Mouse (Mus musculus) ES-E14 (cell line): ENCODE measurements around the gene Ccdc88c. TPM values are rescaled to one million over a fixed set of nuclear protein-coding genes. Genes with fewer than 3 reads are reported as not detected.

ENCODE experiments used
- DNase-seq: peaks from one replicate; pipeline ENCODE4 v3.0.0-alpha.2; 2013; ENCODE audit warnings: low read depth, low spot score
- H3K27ac ChIP-seq: 2 replicates; pipeline ENCODE4 v1.5.1; 2012; ENCODE audit warnings: low read depth, mild to moderate bottlenecking, low read length, moderate library complexity, mixed read lengths; ENCODE audit not compliant: poor library complexity, insufficient read depth, severe bottlenecking
- H3K36me3 ChIP-seq: 2 replicates; pipeline ENCODE4 v1.6.1; 2012; ENCODE audit warnings: mild to moderate bottlenecking, low read length, moderate library complexity, mixed read lengths; ENCODE audit not compliant: control insufficient read depth, poor library complexity, insufficient read depth, severe bottlenecking
- H3K4me1 ChIP-seq, 2 experiments: fragments of 150-350 bp in 1 of 2; sonication (generic) in 1 of 2; 2 replicates each; pipeline ENCODE4 v1.6.1; 2012; ENCODE audit warnings: low read length in 2 of 2, mild to moderate bottlenecking in 1 of 2, mixed read lengths in 1 of 2; ENCODE audit not compliant: control insufficient read depth in 2 of 2, insufficient read depth in 2 of 2, poor library complexity in 1 of 2
- H3K4me3 ChIP-seq, 2 experiments: fragments of 150-350 bp in 1 of 2; sonication (generic) in 1 of 2; 2 replicates each; pipeline ENCODE4 v1.5.1; 2012; ENCODE audit warnings: low read length in 2 of 2, low read depth in 1 of 2, mild to moderate bottlenecking in 1 of 2, mixed read lengths in 1 of 2; ENCODE audit not compliant: insufficient read depth in 1 of 2, poor library complexity in 1 of 2, severe bottlenecking in 1 of 2
- H3K9ac ChIP-seq: 2 replicates; pipeline ENCODE4 v1.6.1; 2012; ENCODE audit warnings: low read depth, mild to moderate bottlenecking, low read length, mixed read lengths; ENCODE audit not compliant: poor library complexity, insufficient read depth, severe bottlenecking
- H3K9me3 ChIP-seq: fragments of 150-350 bp; sonication (generic); 2 replicates; pipeline ENCODE4 v1.6.1; 2012; ENCODE audit warnings: low read depth, mild to moderate bottlenecking, low read length; ENCODE audit not compliant: control insufficient read depth, insufficient read depth
- CHD2 ChIP-seq: IDR thresholded peaks from 2 replicates; pipeline ENCODE4 v1.6.1; 2014; ENCODE audit warnings: mild to moderate bottlenecking, low read depth, low read length, inconsistent platforms
- HCFC1 ChIP-seq: IDR thresholded peaks from 2 replicates; pipeline ENCODE4 v1.6.1; 2012; ENCODE audit warnings: low read length, inconsistent platforms, borderline replicate concordance; ENCODE audit not compliant: insufficient read depth
- MAFK ChIP-seq: IDR thresholded peaks from 2 replicates; pipeline ENCODE4 v1.6.1; 2014; ENCODE audit warnings: mild to moderate bottlenecking, low read depth, low read length, inconsistent platforms; ENCODE audit not compliant: insufficient read depth
- ZC3H11A ChIP-seq: IDR thresholded peaks from 2 replicates; pipeline ENCODE4 v1.6.1; 2012; ENCODE audit warnings: low read depth, mild to moderate bottlenecking, inconsistent platforms, low read length, borderline replicate concordance
- ZNF384 ChIP-seq: IDR thresholded peaks from 2 replicates; pipeline ENCODE4 v1.6.1; 2012; ENCODE audit warnings: low read depth, low read length, inconsistent platforms
- in situ Hi-C, 2 experiments: fragments of 600-800 bp; cut with MboI; formaldehyde crosslinking; loops; one replicate each; pipeline ENCODE4 v1.15.1; 2025; ENCODE audit warnings: low sequenced_read_pairs in 2 of 2, inconsistent platforms in 1 of 2; ENCODE audit not compliant: unreplicated experiment in 2 of 2
- total RNA-seq: library from RNA; depleted of rRNA; stranded (reverse); fragments of 300-350 nt; gene quantifications from 2 replicates; pipeline ENCODE4 v1.2.3, GENCODE M21; 2012

Ccdc88c gene
- total RNA-seq, 1 experiment, result 35.7 TPM

GRCm38 (mm10) chr12:100886877-100887276, 142.0 kb downstream of the Ccdc88c start:
- Histone ChIP-seq H3K4me3 (no peak overlapping the region), H3K9ac (no peak overlapping the region), H3K27ac (no peak overlapping the region; the same call in 1 of the 2 replicates), H3K36me3 (no peaks in the 10 kb centered on the region), H3K4me1 (no peaks in the 10 kb centered on the region), H3K9me3 (no peaks in the 10 kb centered on the region)
- TF ChIP-seq ZC3H11A (no peak), HCFC1 (no peak), MAFK (no peak), CHD2 (no peak), ZNF384 (no peak)
- in situ Hi-C loops, result no loop called here
- no peak for DNase-seq

GRCm38 (mm10) chr12:100885585-100885984, 143.3 kb downstream of the Ccdc88c start:
- no peak overlapping the region for H3K4me3 ChIP-seq
- no peaks in the 10 kb centered on the region for H3K4me1 ChIP-seq
- no peak overlapping the region for H3K9ac ChIP-seq
- no peak for TF ChIP-seq MAFK
- no peak for TF ChIP-seq CHD2
- no peak for TF ChIP-seq ZNF384
- TF ChIP-seq HCFC1, result no peak
- no peak for TF ChIP-seq ZC3H11A
- no peaks in the 10 kb centered on the region for H3K36me3 ChIP-seq
- H3K27ac ChIP-seq, result no peak overlapping the region
- in situ Hi-C loops, result no loop called here
- H3K9me3 ChIP-seq, result no peaks in the 10 kb centered on the region
- no peak for DNase-seq

GRCm38 (mm10) chr12:100883168-100883567, 145.7 kb downstream of the Ccdc88c start:
- 0 out of 4 replicates have a peak, but pooled peaks cover 0 to 4% of the 10 kb centered on the region in 2 experiments for H3K4me1 ChIP-seq
- no peaks in the 10 kb centered on the region for H3K9me3 ChIP-seq
- TF ChIP-seq CHD2, result no peak
- TF ChIP-seq HCFC1, result no peak
- no peak for TF ChIP-seq ZNF384
- no peak for TF ChIP-seq ZC3H11A
- TF ChIP-seq MAFK, result no peak
- no peak for DNase-seq
- no peak overlapping the region for H3K4me3 ChIP-seq
- H3K9ac ChIP-seq, result no peak overlapping the region
- in situ Hi-C loops, result no loop called here
- H3K27ac ChIP-seq, result no peak overlapping the region
- no peaks in the 10 kb centered on the region for H3K36me3 ChIP-seq

GRCm38 (mm10) chr12:100878556-100878955, 150.3 kb downstream of the Ccdc88c start:
- peak overlapping the region in 1 of 2 experiments; percentile 26; a peak in 2 of 4 replicates for H3K4me3 ChIP-seq

GRCm38 (mm10) chr12:100877936-100878335, 150.9 kb downstream of the Ccdc88c start:
- Histone ChIP-seq H3K9ac (no peak overlapping the region), H3K9me3 (no peaks in the 10 kb centered on the region), H3K4me1 (peaks cover 0 to 8% of the 10 kb centered on the region in 2 experiments; a peak in 1 of 4 replicates), H3K4me3 (peak overlapping the region in 1 of 2 experiments; percentile 26; a peak in 1 of 4 replicates), H3K27ac (no peak overlapping the region), H3K36me3 (no peaks in the 10 kb centered on the region)
- no peak for DNase-seq
- in situ Hi-C loops, result no loop called here
- TF ChIP-seq MAFK, result no peak
- no peak for TF ChIP-seq ZNF384
- no peak for TF ChIP-seq HCFC1
- TF ChIP-seq CHD2, result no peak
- TF ChIP-seq ZC3H11A, result no peak

More at GRCm38 (mm10) chr12:100878556-100878955, 150.3 kb downstream of the Ccdc88c start:
- H3K27ac ChIP-seq, result no peak overlapping the region
- no peak for TF ChIP-seq ZNF384
- no peak for TF ChIP-seq HCFC1
- DNase-seq, result no peak
- H3K4me1 ChIP-seq, result peaks cover 0 to 8% of the 10 kb centered on the region in 2 experiments; a peak in 1 of 4 replicates
- no peaks in the 10 kb centered on the region for H3K36me3 ChIP-seq
- H3K9me3 ChIP-seq, result no peaks in the 10 kb centered on the region
- in situ Hi-C loops, result no loop called here
- no peak overlapping the region for H3K9ac ChIP-seq
